Mouse (Mus musculus) mouse embryonic stem cell (cell line): ENCODE data around the gene Tfpi.
"Not testable (repeated sequence)": the region's sequence is repeated elsewhere in the genome, so short reads cannot be mapped to it uniquely, and the experiment has no call there.

Experiments
- in situ Hi-C, 2 experiments: fragments of 300-500 bp; cut with MboI; formaldehyde crosslinking; loops; 1 replicate in 1 of 2; 3 replicates in 1 of 2; pipeline ENCODE4 v1.14.3; 2019 to 2020; ENCODE audit warnings: low sequenced_read_pairs in 2 of 2, low pct_unique_long_range_greater_than_20kb in 1 of 2, mixed read lengths in 1 of 2; ENCODE audit not compliant: unreplicated experiment in 1 of 2

Tfpi gene

GRCm38 (mm10) chr2:84476577-84476976 lies at the start of gene Tfpi:
TSS of gene Tfpi (minus strand) at chr2:84476775.
- in situ Hi-C loops, result no loop called here

GRCm38 (mm10) chr2:84526221-84526620 lies 49.6 kb upstream of the Tfpi start:
- in situ Hi-C loops, result no loop called here

DNA sequence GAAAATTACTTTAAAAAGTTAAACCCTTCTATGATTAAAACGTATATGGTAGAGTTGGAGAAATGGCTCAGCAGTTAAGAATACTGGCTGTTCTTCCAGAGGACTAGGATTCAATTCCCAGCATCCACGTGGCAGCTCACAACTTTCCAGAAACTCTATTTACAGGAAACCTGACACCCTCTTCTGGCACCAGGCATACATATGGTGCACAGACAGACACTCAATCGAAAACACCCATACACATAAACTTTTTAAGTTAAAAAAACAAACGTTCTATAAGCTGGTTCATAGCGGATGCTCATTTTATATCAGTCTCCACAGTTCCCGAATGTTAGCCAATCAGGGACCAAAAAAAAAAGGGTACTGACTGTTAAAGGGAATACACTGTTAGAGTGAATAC lies 49.2 kb upstream of the Tfpi start:
- in situ Hi-C loops, result no loop called here

- in situ Hi-C loops, result no loop called here
Observed at GRCm38 (mm10) chr2:84525047-84525446, 48.5 kb upstream of the Tfpi start.

DNA sequence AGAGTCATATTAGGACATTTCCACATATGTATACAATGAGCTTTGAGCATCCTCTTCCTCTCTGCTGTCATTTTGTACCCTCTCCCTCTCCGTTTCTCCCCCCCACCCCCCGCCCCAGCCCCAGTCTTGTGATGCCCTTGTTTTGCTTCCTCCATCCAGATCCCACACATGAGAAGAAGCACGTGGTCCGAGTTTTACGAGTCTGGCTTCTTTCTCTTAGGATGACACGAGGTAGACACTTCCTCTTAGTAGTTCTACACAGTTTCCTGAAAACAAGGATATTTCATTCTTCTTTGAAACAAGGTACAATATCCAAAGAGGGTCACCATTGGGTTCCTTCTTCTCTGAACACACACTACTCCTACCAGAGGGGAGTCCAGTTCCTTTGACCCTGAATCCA lies 47.4 kb upstream of the Tfpi start:
- in situ Hi-C loops, result no loop called here

DNA sequence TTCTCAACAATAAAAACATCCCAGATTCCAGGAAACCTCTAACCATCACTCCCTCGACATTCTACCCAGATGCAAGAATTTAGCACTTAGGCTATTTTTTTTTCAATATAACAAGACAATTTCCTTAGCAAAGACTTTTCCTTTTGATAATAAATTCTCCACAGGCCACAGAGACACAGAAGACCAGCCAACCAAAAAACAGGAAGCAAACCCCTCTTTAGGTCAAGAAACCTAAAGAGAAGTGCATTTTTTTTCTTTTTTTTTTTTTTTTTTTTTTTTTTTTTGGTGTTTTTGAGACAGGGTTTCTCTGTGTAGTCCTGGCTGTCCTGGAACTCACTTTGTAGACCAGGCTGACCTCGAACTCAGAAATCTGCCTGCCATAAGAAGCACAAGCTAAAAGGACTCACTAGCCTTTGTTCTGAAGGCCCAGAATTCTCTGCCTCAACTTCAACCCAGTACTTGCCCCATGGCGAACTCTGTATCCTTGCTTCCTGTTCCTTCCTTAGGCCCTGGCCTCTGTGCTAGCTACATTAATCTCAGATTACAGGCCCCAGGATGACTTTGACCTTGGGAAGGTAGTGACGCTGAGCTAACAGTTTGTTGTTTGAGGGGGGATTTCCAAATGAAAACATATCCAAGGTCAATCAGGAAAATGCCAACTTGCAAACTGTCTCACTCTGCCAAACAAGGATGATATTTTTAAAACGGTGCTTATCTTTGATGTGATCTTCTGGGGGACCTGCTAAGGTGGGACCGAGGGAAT lies 46.7 kb upstream of the Tfpi start:
- in situ Hi-C loops, result no loop called here

GRCm38 (mm10) chr2:84519514-84520067 lies 43.0 kb upstream of the Tfpi start:
- in situ Hi-C loops, result loop anchor here in 1 of 2 experiments (10.0 kb wide), 1 partner anchor 55 kb away; no protein-coding TSS in a partner anchor

DNA sequence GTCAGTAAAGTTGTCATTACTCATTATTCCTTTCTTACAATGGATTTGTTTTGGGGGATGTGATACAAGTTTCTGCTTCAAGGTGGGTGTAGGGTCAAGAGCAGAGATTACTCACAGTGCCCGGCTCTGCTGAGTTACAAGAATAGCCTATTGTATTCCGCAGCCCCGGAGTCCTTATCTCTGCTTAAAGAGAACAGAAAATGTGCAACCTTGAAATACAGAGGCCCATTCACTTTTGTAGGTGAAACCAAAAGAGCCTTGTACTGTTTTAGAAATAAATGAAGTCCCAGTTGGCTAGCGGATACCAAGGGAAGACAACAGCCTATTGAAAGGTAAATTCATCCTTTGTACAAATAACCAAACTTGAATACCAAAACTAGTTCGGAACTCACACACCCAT lies 42.2 kb upstream of the Tfpi start:
- in situ Hi-C loops, result loop anchor here in 1 of 2 experiments (10.0 kb wide), 1 partner anchor 56 kb away; no protein-coding TSS in a partner anchor

DNA sequence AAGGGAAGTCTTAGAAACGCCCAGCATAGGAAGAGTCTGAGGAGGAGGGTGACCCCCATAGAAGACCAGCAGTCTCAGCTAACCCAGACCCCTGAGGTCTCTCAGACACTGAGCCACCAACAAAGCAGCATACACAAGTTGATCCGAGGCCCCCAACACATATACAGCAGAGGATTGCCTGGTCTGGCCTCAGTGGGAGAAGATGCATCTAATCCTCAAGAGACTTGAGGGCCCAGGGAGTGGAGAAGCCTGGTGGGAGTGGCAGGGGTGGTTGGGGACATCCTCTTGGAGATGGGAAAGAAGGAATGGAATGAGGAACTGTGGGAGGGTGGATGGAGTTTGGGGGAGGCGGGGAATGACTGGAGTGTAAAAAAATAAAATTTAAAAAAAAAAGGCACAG lies 36.7 kb upstream of the Tfpi start:
- in situ Hi-C loops, result loop anchor here in 1 of 2 experiments (10.0 kb wide), 1 partner anchor 62 kb away; no protein-coding TSS in a partner anchor

DNA sequence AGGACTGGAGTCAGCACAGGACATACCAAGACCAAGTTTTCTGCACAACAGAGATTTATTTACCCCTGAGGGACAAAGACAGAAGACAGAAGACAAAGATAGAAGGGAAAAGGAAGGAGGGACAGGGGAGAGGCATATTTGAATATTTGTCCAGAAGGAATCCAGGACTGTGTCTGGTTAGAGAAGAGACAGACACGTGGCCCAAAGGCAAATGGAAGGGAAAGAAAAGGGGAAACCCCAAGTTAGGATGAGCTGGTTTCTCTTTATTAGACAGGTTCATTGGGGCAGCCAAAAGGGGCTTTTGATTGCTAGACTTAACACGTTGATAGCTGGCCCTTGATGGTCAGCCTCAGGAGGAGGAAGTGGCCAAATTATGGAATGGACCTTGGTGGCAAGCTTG lies 34.9 kb upstream of the Tfpi start:
- in situ Hi-C loops, result loop anchor here in 1 of 2 experiments (10.0 kb wide), 1 partner anchor 63 kb away; no protein-coding TSS in a partner anchor

DNA sequence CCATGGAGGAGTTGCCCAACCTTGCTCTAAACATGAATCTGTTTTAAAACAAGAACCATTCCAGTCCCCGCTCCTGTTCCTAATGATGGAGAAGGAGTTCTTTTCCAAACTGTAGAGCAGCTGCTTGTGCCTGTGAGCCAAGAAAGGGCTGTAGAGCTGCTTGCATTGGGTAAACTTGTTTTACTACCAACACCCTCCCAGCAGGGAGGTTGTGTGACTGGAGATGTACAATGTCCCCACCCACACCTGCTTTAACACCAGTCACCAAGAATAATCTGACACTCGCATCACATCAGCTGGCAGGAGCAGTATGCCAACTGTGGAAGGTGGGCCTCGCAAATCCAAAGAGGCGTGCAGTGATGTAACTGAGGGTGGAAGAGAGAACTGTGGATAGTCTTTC lies 34.5 kb upstream of the Tfpi start:
- in situ Hi-C loops, result loop anchor here in 1 of 2 experiments (10.0 kb wide), 1 partner anchor 64 kb away; no protein-coding TSS in a partner anchor

GRCm38 (mm10) chr2:84504954-84505394 lies 28.4 kb upstream of the Tfpi start:
- in situ Hi-C loops, result not testable (repeated sequence)

- in situ Hi-C loops, result no loop called here
Observed at GRCm38 (mm10) chr2:84504285-84504684, 27.7 kb upstream of the Tfpi start.

DNA sequence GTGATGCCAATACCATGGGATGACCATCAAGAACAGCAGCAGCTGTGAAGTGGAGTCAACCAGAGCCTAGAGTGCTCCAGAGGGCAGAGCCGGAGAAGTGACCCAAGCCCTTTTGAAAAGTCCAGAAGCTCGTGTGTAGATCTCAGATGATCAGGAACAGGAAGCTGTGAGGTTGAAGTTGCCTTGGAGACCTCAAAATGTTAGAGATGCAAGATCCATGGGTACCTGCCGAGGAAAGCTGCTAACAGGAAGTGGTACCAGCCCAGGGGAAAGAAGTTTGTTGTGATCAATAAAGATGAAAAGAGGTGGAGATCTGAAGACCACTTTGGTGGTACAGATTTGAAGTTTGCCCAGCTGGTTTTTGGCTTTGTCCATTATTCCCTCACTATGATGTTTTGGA lies 22.3 kb upstream of the Tfpi start:
- in situ Hi-C loops, result no loop called here

DNA sequence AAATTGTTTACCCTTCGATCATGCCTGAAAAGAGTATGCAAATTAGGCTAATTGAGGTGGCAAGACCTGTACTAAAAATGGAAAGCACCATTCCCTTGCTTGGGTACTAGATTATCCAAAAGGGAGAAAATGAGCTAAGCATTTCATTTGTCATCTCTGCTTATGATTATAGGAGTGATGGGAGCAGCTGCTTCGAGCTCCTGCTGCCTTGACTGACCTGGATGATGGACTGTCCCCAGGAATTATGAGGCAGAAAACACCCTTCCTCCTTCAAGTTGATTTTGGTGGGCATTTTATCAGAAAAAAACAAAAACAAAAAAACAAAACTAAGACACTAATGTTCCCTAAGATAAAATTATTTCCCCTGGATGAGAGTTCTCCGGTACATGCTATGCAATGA lies 18.5 kb upstream of the Tfpi start:
- in situ Hi-C loops, result no loop called here

GRCm38 (mm10) chr2:84493626-84494025 lies 17.1 kb upstream of the Tfpi start:
- in situ Hi-C loops, result no loop called here

GRCm38 (mm10) chr2:84491715-84492114 lies 15.1 kb upstream of the Tfpi start:
- in situ Hi-C loops, result no loop called here

- in situ Hi-C loops, result loop anchor here in 1 of 2 experiments (10.0 kb wide), 1 partner anchor 177 kb away; no protein-coding TSS in a partner anchor
Observed at GRCm38 (mm10) chr2:84487705-84488291, 11.2 kb upstream of the Tfpi start.

- in situ Hi-C loops, result loop anchor here in 1 of 2 experiments (10.0 kb wide), 1 partner anchor 183 kb away; no protein-coding TSS in a partner anchor
Observed at GRCm38 (mm10) chr2:84481863-84482262, 5.3 kb upstream of the Tfpi start.
